Mouse (Mus musculus): ENCODE data around the gene Atp5j2.
A peak's percentile ranks its signal among the peaks of the same experiment; 100 is the strongest.
"Not testable (repeated sequence)": the region's sequence is repeated elsewhere in the genome, so short reads cannot be mapped to it uniquely, and the experiment has no call there.

Atp5j2 gene

GRCm38 (mm10) chr5:145191962-145192361 lies at the start of gene Atp5j2:
Atp5j2 (minus strand) TSS chr5:145192062.
- DNase-seq (ENCODE audit: low read depth): no peak

- peak; percentile 75 for DNase-seq (ENCODE audit: low read depth)
Measured at GRCm38 (mm10) chr5:145234636-145235035, 42.8 kb upstream of the Atp5j2 start.

GRCm38 (mm10) chr5:145231893-145232411 lies 40.1 kb upstream of the Atp5j2 start:
- DNase-seq (ENCODE audit: low read depth): peak; percentile 64

GRCm38 (mm10) chr5:145231367-145231871 lies 39.6 kb upstream of the Atp5j2 start, which contains the start of gene Zfp655:
Zfp655 (plus strand) TSS chr5:145231715.
- DNase-seq (ENCODE audit: low read depth): peak; percentile 96

GRCm38 (mm10) chr5:145230641-145231040 lies 38.8 kb upstream of the Atp5j2 start:
- no peak for DNase-seq (ENCODE audit: low read depth)

- not testable (repeated sequence) for DNase-seq (ENCODE audit: low read depth)
Measured at GRCm38 (mm10) chr5:145229283-145229682, 37.4 kb upstream of the Atp5j2 start.

- DNase-seq (ENCODE audit: low read depth): no peak
Measured at GRCm38 (mm10) chr5:145226453-145226852, 34.6 kb upstream of the Atp5j2 start.

GRCm38 (mm10) chr5:145223395-145223794 lies 31.5 kb upstream of the Atp5j2 start:
- DNase-seq (ENCODE audit: low read depth): no peak

GRCm38 (mm10) chr5:145222840-145223239 lies 31.0 kb upstream of the Atp5j2 start:
- peak; percentile 59 for DNase-seq (ENCODE audit: low read depth)

- DNase-seq (ENCODE audit: low read depth): no peak
Measured at GRCm38 (mm10) chr5:145219981-145220380, 28.1 kb upstream of the Atp5j2 start.

GRCm38 (mm10) chr5:145218671-145219070 lies 26.8 kb upstream of the Atp5j2 start:
- no peak for DNase-seq (ENCODE audit: low read depth)

- no peak for DNase-seq (ENCODE audit: low read depth)
Measured at GRCm38 (mm10) chr5:145218206-145218605, 26.3 kb upstream of the Atp5j2 start.

GRCm38 (mm10) chr5:145217746-145218145 lies 25.9 kb upstream of the Atp5j2 start:
- DNase-seq (ENCODE audit: low read depth): no peak

GRCm38 (mm10) chr5:145214679-145215078 lies 22.8 kb upstream of the Atp5j2 start:
- peak; percentile 57 for DNase-seq (ENCODE audit: low read depth)

- DNase-seq (ENCODE audit: low read depth): no peak
Measured at GRCm38 (mm10) chr5:145213505-145213904, 21.6 kb upstream of the Atp5j2 start.

GRCm38 (mm10) chr5:145212216-145212615 lies 20.4 kb upstream of the Atp5j2 start:
- DNase-seq (ENCODE audit: low read depth): no peak

- no peak for DNase-seq (ENCODE audit: low read depth)
Measured at GRCm38 (mm10) chr5:145211340-145211739, 19.5 kb upstream of the Atp5j2 start.

- DNase-seq (ENCODE audit: low read depth): not testable (repeated sequence)
Measured at GRCm38 (mm10) chr5:145208391-145208790, 16.5 kb upstream of the Atp5j2 start.

GRCm38 (mm10) chr5:145207954-145208353 lies 16.1 kb upstream of the Atp5j2 start:
- no peak for DNase-seq (ENCODE audit: low read depth)

- no peak for DNase-seq (ENCODE audit: low read depth)
Measured at GRCm38 (mm10) chr5:145207385-145207784, 15.5 kb upstream of the Atp5j2 start.

- peak; percentile 37 for DNase-seq (ENCODE audit: low read depth)
Measured at GRCm38 (mm10) chr5:145205041-145205440, 13.2 kb upstream of the Atp5j2 start.

- DNase-seq (ENCODE audit: low read depth): peak; percentile 100
Measured at GRCm38 (mm10) chr5:145203936-145204691, 12.3 kb upstream of the Atp5j2 start, which contains the start of gene Zkscan5. Zkscan5 (plus strand) TSS chr5:145204562.

- peak; percentile 62 for DNase-seq (ENCODE audit: low read depth)
Measured at GRCm38 (mm10) chr5:145202446-145202845, 10.6 kb upstream of the Atp5j2 start.
